Mouse (Mus musculus): ENCODE results near the gene Sgcd.

GRCm38 (mm10) chr11:47247703-47248344 lies 740.9 kb downstream of the Sgcd start:
- TF ChIP-seq POLR2A (IDR thresholded peaks at IDR 0.05; ENCODE audit: insufficient read depth, low read depth, low read length), result no peak
- TF ChIP-seq CTCF (IDR thresholded peaks at IDR 0.05), result no peak
- TF ChIP-seq EP300 (IDR thresholded peaks at IDR 0.05; ENCODE audit: insufficient read depth, low read depth, low read length), result no peak
